Mouse (Mus musculus) ES-E14 (cell line): Measurements from ENCODE around the gene Cntn5.

Experiments used
- MAFK ChIP-seq: IDR thresholded peaks from 2 replicates; pipeline ENCODE4 v1.6.1; 2014; ENCODE audit warnings: mild to moderate bottlenecking, low read depth, low read length, inconsistent platforms; ENCODE audit not compliant: insufficient read depth
- ZNF384 ChIP-seq: IDR thresholded peaks from 2 replicates; pipeline ENCODE4 v1.6.1; 2012; ENCODE audit warnings: low read depth, low read length, inconsistent platforms

GRCm38 (mm10) chr9:10457900-10458299 is 446.7 kb downstream of the Cntn5 start:
- no peak for TF ChIP-seq ZNF384
- TF ChIP-seq MAFK: no peak
